Mouse (Mus musculus) spleen, adult 10 weeks (tissue): ENCODE measurements around the gene Tsks. TPM values are rescaled to one million over a fixed set of nuclear protein-coding genes. Genes with fewer than 3 reads are reported as not detected.

ENCODE experiments used
- polyA plus RNA-seq: library from polyadenylated mRNA; stranded (reverse); fragments of 350-450 nt; fragmentation: Illumina TruSeq; extraction: RNeasy Lipid Tissue Mini Kit (QIAGEN cat#74804); gene quantifications from one replicate; pipeline ENCODE4 v1.2.3, GENCODE M21; 2015; ENCODE audit warnings: low replicate concordance; ENCODE audit not compliant: insufficient read depth

Gene Tsks
- polyA plus RNA-seq: not detected

GRCm38 (mm10) chr7:44942904-44943303 is at the start of gene Tsks:
Tsks (plus strand) TSS chr7:44943204.

DNA sequence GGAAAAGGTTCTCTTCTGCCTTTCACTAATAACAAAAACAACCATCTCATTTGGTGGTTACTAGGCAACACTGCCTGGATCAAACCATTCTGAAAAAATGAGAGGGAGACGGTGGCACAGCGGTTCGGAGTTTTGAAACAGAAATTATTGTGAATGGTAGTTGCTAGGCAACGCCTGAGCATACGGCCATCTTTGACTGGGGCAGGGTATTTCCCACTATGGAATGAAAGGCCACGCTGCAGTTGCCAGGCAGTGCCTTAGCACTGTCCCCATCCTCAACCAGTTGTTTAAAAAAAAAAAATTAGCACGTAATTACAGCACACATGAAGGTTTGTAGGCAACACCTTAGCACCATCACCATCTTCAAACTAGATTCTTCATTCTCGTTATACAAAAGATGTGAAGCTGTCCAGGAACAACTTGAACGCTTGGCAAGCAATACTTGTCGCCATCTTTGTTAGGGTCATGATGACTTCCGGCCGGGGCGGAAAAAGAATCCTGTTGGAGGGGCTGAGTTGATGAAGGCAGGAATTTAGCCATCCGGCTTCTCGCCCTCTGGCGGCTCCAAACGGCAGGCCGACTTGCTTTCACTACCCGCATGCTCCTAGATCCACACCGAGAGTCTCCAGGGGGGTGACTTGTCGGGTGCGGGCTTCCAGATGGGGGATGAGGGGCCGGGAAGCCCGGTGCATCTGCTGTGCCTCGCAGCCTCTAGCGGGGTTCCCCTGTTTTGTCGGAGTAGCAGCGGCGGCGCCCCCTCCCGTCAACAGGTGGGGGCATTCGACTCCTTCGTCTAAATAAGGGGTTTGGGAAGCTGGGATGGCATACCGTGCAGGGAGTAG is 47.2 kb upstream of the Tsks start, which contains the start of gene Fuz:
Gene Fuz (plus strand): TSS at position 487 of the 842 bp plus-strand sequence.

DNA sequence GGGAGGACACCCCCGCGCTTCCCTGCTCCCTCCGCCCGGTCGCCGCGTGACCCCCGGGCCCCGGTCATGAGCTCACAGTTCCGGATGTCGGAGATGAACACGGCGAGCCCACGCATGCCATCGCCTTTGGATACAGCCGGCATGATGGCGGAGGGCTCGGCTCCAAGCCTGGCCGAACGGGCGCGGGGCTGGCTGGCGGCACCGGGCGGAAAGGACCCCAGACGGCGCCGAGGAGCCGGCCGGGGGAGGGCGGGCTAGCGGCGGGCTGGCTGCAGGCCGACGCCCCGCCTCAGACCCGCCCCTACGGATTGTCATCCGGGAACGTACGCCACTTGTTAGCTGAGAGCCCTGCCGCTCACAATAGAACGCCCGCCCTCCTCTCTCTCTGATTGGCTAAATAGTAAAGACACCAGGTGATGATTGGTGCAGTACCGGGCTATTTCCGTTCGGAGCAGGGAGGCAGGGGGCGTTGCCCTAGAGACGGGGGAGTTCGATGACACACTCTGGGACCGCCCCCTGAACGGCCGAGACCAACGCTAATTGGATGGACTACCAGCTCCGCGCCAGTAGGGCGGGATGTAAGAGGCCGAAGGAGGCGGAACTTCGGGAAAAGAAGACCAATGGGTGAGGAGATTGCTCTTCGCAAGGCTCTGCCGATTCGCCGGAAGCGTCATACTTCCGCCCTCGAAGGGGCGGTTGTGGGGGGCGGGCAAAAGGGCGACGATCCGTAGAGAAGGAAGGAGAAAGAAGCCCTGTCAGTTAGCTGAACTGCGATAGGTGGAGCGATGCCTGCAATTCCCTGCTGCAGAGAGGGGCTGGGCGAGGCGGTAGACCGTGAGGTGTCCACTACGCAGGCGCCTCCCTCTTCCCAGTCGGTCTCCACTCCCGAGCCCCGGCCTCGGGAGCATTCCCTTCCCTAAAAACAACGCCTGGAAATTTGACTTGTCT is 13.5 kb upstream of the Tsks start, which contains the start of gene Ap2a1:
Gene Ap2a1 (minus strand): TSS at position 293 of the 948 bp plus-strand sequence.

GRCm38 (mm10) chr7:44974383-44975116 is 31.5 kb downstream of the Tsks start, which contains the start of gene Cpt1c:
Cpt1c (minus strand) TSS chr7:44974851.

DNA sequence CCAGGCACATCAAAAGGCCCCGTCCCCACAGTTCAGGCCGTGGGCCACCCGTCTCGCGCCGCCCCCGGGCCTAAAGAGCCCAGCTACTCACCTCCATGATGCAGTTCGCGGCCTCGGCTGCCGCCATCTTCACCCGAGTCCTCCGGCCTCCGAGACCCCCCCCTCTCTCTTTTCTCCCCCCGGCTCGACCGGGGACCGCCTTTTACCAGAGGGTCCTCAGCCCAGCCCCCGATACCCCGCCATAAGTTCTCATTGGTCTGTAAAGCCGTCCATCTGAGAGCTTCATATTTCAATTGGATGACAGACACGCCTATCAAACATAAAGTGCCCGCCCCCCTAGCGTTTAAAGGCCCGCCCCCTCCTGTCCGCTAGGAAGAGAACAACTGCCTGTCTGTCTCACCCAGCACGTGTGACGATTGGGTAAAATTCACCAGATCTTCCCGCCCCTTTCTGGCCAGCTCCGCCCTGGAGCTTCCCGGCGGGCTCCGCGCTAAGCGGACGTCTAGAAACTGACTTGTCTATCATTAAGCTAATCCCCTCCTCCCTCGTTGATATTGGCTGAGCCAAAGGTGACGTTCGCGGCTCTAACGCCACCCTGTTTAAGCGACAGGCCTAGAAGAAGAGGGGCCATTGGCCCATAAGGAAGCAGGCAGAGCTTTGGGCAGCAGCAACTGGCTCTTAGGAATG is 43.3 kb downstream of the Tsks start, which contains the start of gene Prmt1:
Gene Prmt1 (minus strand): TSS at position 377 of the 687 bp plus-strand sequence.

DNA sequence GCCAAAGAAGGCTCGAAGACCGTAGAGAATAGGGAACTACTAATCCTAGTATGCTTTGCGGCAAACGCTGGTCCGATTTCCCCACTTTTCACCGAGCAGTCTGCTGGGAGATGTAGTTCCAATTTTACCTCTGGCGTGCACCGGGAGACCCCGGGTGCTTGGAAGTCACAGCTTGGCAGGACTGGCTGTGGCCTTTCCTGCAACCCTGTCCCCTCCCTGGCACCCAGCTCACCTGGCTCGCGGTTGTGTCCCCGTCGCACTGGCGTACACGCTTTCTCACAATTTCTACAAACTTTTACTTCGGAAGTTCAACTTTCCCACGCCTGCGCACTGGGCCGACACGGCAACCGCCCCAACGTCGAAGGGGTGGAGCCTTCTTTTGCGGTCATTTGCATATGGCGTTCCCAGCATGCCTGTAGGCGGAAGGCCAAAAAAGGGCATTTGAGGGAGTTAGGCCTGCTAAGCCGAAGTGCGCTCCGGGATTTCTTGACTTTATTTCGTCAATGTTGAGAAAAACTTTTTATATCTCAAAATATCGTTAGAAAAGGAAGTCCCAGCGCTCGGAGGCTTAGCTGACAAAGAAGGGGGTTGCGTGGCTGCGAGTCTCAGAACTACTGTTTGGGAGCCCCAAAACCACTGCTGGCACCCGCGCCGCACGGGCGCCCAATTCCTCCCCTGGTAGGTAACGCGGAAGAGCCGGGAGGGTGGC is 54.4 kb downstream of the Tsks start, which contains the start of gene Irf3:
Gene Irf3 (plus strand): TSS at position 418 of the 709 bp plus-strand sequence.

GRCm38 (mm10) chr7:44998501-44998955 is 55.5 kb downstream of the Tsks start, which contains the start of gene Bcl2l12:
Bcl2l12 (minus strand) TSS chr7:44998712.

Other genes with a start within 250 kb of the Tsks start
- gene Izumo2, start 234.5 kb upstream of the Tsks start, polyA plus RNA-seq: not detected
- 43.6 TPM for gene Vrk3, start 194.8 kb upstream of the Tsks start, polyA plus RNA-seq
- 1.3 TPM for gene Zfp473, start 192.2 kb upstream of the Tsks start, polyA plus RNA-seq
- gene Nup62, start 127.1 kb upstream of the Tsks start, polyA plus RNA-seq: 19.2 TPM
- gene Il4i1, start 126.8 kb upstream of the Tsks start, polyA plus RNA-seq: 71.8 TPM
- 10.8 TPM for gene Atf5, start 126.5 kb upstream of the Tsks start, polyA plus RNA-seq
- 9.0 TPM for gene Akt1s1, start 94.2 kb upstream of the Tsks start, polyA plus RNA-seq
- gene Tbc1d17, start 94.1 kb upstream of the Tsks start, polyA plus RNA-seq: 21.1 TPM
- gene Pnkp, start 86.1 kb upstream of the Tsks start, polyA plus RNA-seq: 22.1 TPM
- gene Ptov1, start 73.4 kb upstream of the Tsks start, polyA plus RNA-seq: 4.1 TPM
- gene Med25, start 50.5 kb upstream of the Tsks start, polyA plus RNA-seq: 14.6 TPM
- 24.7 TPM for gene Fuz, start 47.1 kb upstream of the Tsks start, polyA plus RNA-seq
- 41.2 TPM for gene Ap2a1, start 13.7 kb upstream of the Tsks start, polyA plus RNA-seq
- 1.5 TPM for gene Cpt1c, start 31.6 kb downstream of the Tsks start, polyA plus RNA-seq
- gene Prmt1, start 43.4 kb downstream of the Tsks start, polyA plus RNA-seq: 116 TPM
- 140 TPM for gene Irf3, start 54.4 kb downstream of the Tsks start, polyA plus RNA-seq
- gene Bcl2l12, start 55.5 kb downstream of the Tsks start, polyA plus RNA-seq: 6.8 TPM
- gene Scaf1, start 73.2 kb downstream of the Tsks start, polyA plus RNA-seq: 22.6 TPM
- gene Rras, start 74.8 kb downstream of the Tsks start, polyA plus RNA-seq: 30.0 TPM
- 4.3 TPM for gene Prr12, start 109.7 kb downstream of the Tsks start, polyA plus RNA-seq
- 21.1 TPM for gene Nosip, start 119.2 kb downstream of the Tsks start, polyA plus RNA-seq
- 3.5 TPM for gene Prrg2, start 119.5 kb downstream of the Tsks start, polyA plus RNA-seq
- gene Rcn3, start 149.0 kb downstream of the Tsks start, polyA plus RNA-seq: 9.4 TPM
- gene Fcgrt, start 160.6 kb downstream of the Tsks start, polyA plus RNA-seq: 45.8 TPM
- 3,350 TPM for gene Rps11, start 181.2 kb downstream of the Tsks start, polyA plus RNA-seq
- gene Rpl13a, start 185.6 kb downstream of the Tsks start, polyA plus RNA-seq: 4,521 TPM
- gene Gm45713, start 193.0 kb downstream of the Tsks start, polyA plus RNA-seq: not detected
- gene Flt3l, start 193.2 kb downstream of the Tsks start, polyA plus RNA-seq: 119 TPM
- gene Pih1d1, start 211.1 kb downstream of the Tsks start, polyA plus RNA-seq: 19.7 TPM
- gene Aldh16a1, start 211.4 kb downstream of the Tsks start, polyA plus RNA-seq: 25.4 TPM
- not detected for gene Slc17a7, start 220.7 kb downstream of the Tsks start, polyA plus RNA-seq
- not detected for gene Gfy, start 236.4 kb downstream of the Tsks start, polyA plus RNA-seq
- not detected for gene Pth2, start 237.8 kb downstream of the Tsks start, polyA plus RNA-seq